Mouse (Mus musculus): ENCODE measurements around the gene Pde11a.

The Pde11a gene

GRCm38 (mm10) chr2:75959183-75959849 is 379.3 kb downstream of the Pde11a start:
- no peak for DNase-seq (ENCODE audit: low spot score in 2 of 2)

- no peak for DNase-seq (ENCODE audit: low spot score in 2 of 2)
Measured at GRCm38 (mm10) chr2:75955709-75956108, 382.9 kb downstream of the Pde11a start.

- DNase-seq (ENCODE audit: low spot score in 2 of 2), result no peak
Measured at GRCm38 (mm10) chr2:75953320-75953719, 385.3 kb downstream of the Pde11a start.

GRCm38 (mm10) chr2:75950685-75951084 is 387.9 kb downstream of the Pde11a start:
- no peak for DNase-seq (ENCODE audit: low spot score in 2 of 2)
